Mouse (Mus musculus) Muller cell, postnatal 12 days (primary cell): ENCODE measurements around the gene Galnt4.

Source experiments
- DNase-seq: peaks from one replicate; pipeline ENCODE4 v3.0.0-alpha.2; 2015; ENCODE audit errors: inconsistent ontology term

Gene Galnt4

GRCm38 (mm10) chr10:99115471-99116236 is 7.7 kb downstream of the Galnt4 start:
- no peak for DNase-seq

- no peak for DNase-seq
Measured at GRCm38 (mm10) chr10:99116237-99116632, 8.3 kb downstream of the Galnt4 start.

- no peak for DNase-seq
Measured at GRCm38 (mm10) chr10:99116650-99117615, 9.0 kb downstream of the Galnt4 start.

- DNase-seq: no peak
Measured at GRCm38 (mm10) chr10:99117876-99118275, 9.9 kb downstream of the Galnt4 start.

GRCm38 (mm10) chr10:99118697-99119096 is 10.7 kb downstream of the Galnt4 start:
- no peak for DNase-seq

- no peak for DNase-seq
Measured at GRCm38 (mm10) chr10:99119471-99119870, 11.5 kb downstream of the Galnt4 start.

GRCm38 (mm10) chr10:99126225-99126624 is 18.3 kb downstream of the Galnt4 start, which contains the start of gene Phxr2:
TSS of gene Phxr2 (minus strand) at chr10:99126325.
- no peak for DNase-seq

GRCm38 (mm10) chr10:99126954-99127353 is 19.0 kb downstream of the Galnt4 start:
- DNase-seq: no peak

- DNase-seq: no peak
Measured at GRCm38 (mm10) chr10:99127691-99128261, 19.8 kb downstream of the Galnt4 start.

GRCm38 (mm10) chr10:99130611-99131010 is 22.7 kb downstream of the Galnt4 start:
- peak; percentile 61 for DNase-seq

GRCm38 (mm10) chr10:99131298-99131697 is 23.3 kb downstream of the Galnt4 start:
- no peak for DNase-seq

- DNase-seq: no peak
Measured at GRCm38 (mm10) chr10:99132189-99132588, 24.2 kb downstream of the Galnt4 start.

- DNase-seq: no peak
Measured at GRCm38 (mm10) chr10:99132595-99133272, 24.8 kb downstream of the Galnt4 start.

- DNase-seq: no peak
Measured at GRCm38 (mm10) chr10:99133321-99133875, 25.4 kb downstream of the Galnt4 start.

- peak; percentile 19 for DNase-seq
Measured at GRCm38 (mm10) chr10:99136337-99136736, 28.4 kb downstream of the Galnt4 start.

- no peak for DNase-seq
Measured at GRCm38 (mm10) chr10:99145611-99146010, 37.7 kb downstream of the Galnt4 start.

GRCm38 (mm10) chr10:99146596-99146995 is 38.6 kb downstream of the Galnt4 start:
- no peak for DNase-seq

GRCm38 (mm10) chr10:99150016-99150415 is 42.1 kb downstream of the Galnt4 start:
- no peak for DNase-seq

- DNase-seq: no peak
Measured at GRCm38 (mm10) chr10:99151580-99151979, 43.6 kb downstream of the Galnt4 start.

- no peak for DNase-seq
Measured at GRCm38 (mm10) chr10:99152063-99152462, 44.1 kb downstream of the Galnt4 start.

- DNase-seq: no peak
Measured at GRCm38 (mm10) chr10:99154635-99155034, 46.7 kb downstream of the Galnt4 start.
